Mouse (Mus musculus) stomach, embryonic 15.5 days (tissue): ENCODE data around the gene Eaf1. TPM values are rescaled to one million over a fixed set of nuclear protein-coding genes. Genes with fewer than 3 reads are reported as not detected.

Experiments
- ATAC-seq: fragments of 200-750 bp; cut with Nextera tagmentation; 2 replicates; pipeline ENCODE4 v1.8.0; 2017; ENCODE audit warnings: low read depth, moderate number of reproducible peaks, moderate TSS enrichment; ENCODE audit not compliant: insufficient read depth, low FRiP score
- H3K27ac ChIP-seq: fragments of 300-500 bp; sonication (generic); 2 replicates; pipeline ENCODE4 v1.5.1; 2015; ENCODE audit warnings: mild to moderate bottlenecking, inconsistent platforms
- H3K27me3 ChIP-seq: fragments of 300-500 bp; sonication (generic); replicated peaks from 2 replicates; pipeline ENCODE4 v1.6.1; 2015; ENCODE audit warnings: inconsistent platforms
- H3K36me3 ChIP-seq: fragments of 300-500 bp; sonication (generic); 2 replicates; pipeline ENCODE4 v1.6.1; 2015; ENCODE audit warnings: inconsistent platforms
- H3K4me1 ChIP-seq: fragments of 300-500 bp; sonication (generic); 2 replicates; pipeline ENCODE4 v1.6.1; 2015; ENCODE audit warnings: inconsistent platforms
- H3K4me2 ChIP-seq: fragments of 300-500 bp; sonication (generic); 2 replicates; pipeline ENCODE4 v1.6.1; 2015; ENCODE audit warnings: mild to moderate bottlenecking, inconsistent platforms
- H3K4me3 ChIP-seq: fragments of 300-500 bp; sonication (generic); replicated peaks from 2 replicates; pipeline ENCODE4 v1.5.1; 2015; ENCODE audit warnings: inconsistent platforms
- H3K9ac ChIP-seq: fragments of 300-500 bp; sonication (generic); 2 replicates; pipeline ENCODE4 v1.6.1; 2015; ENCODE audit warnings: inconsistent platforms
- H3K9me3 ChIP-seq: fragments of 300-500 bp; sonication (generic); 2 replicates; pipeline ENCODE4 v1.6.1; 2016; ENCODE audit warnings: inconsistent platforms
- WGBS: fragments of 180-500 bp; shearing (Covaris S2); methylation state at CpG from one replicate; pipeline ENCODE4 v1.1.7; 2015; 5-methylcytosine and 5-hydroxymethylcytosine counted together
- polyA plus RNA-seq: library from polyadenylated mRNA; unstranded; fragments of >200 nt; fragmentation: Nextera tagmentation; extraction: Ambion mirVana; gene quantifications from 2 replicates; pipeline ENCODE4 v1.2.1, GENCODE M21; 2015

Gene Eaf1
- polyA plus RNA-seq, 1 experiment from 2014 or later, result 22.4 TPM

GRCm38 (mm10) chr14:31556526-31557260, 62.5 kb downstream of the Eaf1 start:
- no peak overlapping the region for H3K9ac ChIP-seq
- H3K27me3 ChIP-seq, result no peaks in the 10 kb centered on the region
- ATAC-seq, result no peak
- no peak overlapping the region for H3K4me2 ChIP-seq
- H3K4me1 ChIP-seq, result peaks cover 4% of the 10 kb centered on the region; the same call in 1 of the 2 replicates
- H3K36me3 ChIP-seq, result no peaks in the 10 kb centered on the region
- no peak overlapping the region for H3K4me3 ChIP-seq
- no peak overlapping the region for H3K27ac ChIP-seq
- 86% methylated on average over 9 of the region's 9 CpGs for WGBS
- H3K9me3 ChIP-seq, result no peaks in the 10 kb centered on the region

GRCm38 (mm10) chr14:31557273-31557672, 63.1 kb downstream of the Eaf1 start:
- H3K9me3 ChIP-seq, result no peaks in the 10 kb centered on the region
- no peak overlapping the region for H3K4me3 ChIP-seq
- no peaks in the 10 kb centered on the region for H3K36me3 ChIP-seq
- H3K4me2 ChIP-seq, result no peak overlapping the region
- H3K27ac ChIP-seq, result no peak overlapping the region
- H3K27me3 ChIP-seq, result no peaks in the 10 kb centered on the region
- peaks cover 4% of the 10 kb centered on the region; the same call in 1 of the 2 replicates for H3K4me1 ChIP-seq
- no peak overlapping the region for H3K9ac ChIP-seq
- no peak for ATAC-seq
- 88% methylated on average over 8 of the region's 8 CpGs for WGBS

GRCm38 (mm10) chr14:31557784-31558183, 63.6 kb downstream of the Eaf1 start:
- no peak overlapping the region for H3K9ac ChIP-seq
- no peak for ATAC-seq
- H3K9me3 ChIP-seq, result no peaks in the 10 kb centered on the region
- H3K36me3 ChIP-seq, result no peaks in the 10 kb centered on the region
- 70% methylated on average over 9 of the region's 9 CpGs for WGBS
- no peak overlapping the region for H3K27ac ChIP-seq
- peaks cover 4% of the 10 kb centered on the region; the same call in 1 of the 2 replicates for H3K4me1 ChIP-seq
- no peaks in the 10 kb centered on the region for H3K27me3 ChIP-seq
- H3K4me2 ChIP-seq, result no peak overlapping the region
- no peak overlapping the region for H3K4me3 ChIP-seq

- Histone ChIP-seq H3K4me3 (no peak overlapping the region), H3K36me3 (no peaks in the 10 kb centered on the region), H3K27me3 (no peaks in the 10 kb centered on the region), H3K27ac (no peak overlapping the region), H3K4me2 (no peak overlapping the region), H3K4me1 (peaks cover 4% of the 10 kb centered on the region; the same call in 1 of the 2 replicates), H3K9ac (no peak overlapping the region), H3K9me3 (no peaks in the 10 kb centered on the region)
- no peak for ATAC-seq
- WGBS, result 60% methylated on average over 5 of the region's 5 CpGs
Measured at GRCm38 (mm10) chr14:31559216-31559615, 65.0 kb downstream of the Eaf1 start.

Other genes starting within 250 kb of the Eaf1 start
- gene Phf7, start 243.1 kb upstream of the Eaf1 start, polyA plus RNA-seq, result 11.2 and 11.8 TPM in 2 replicates
- 59.7 and 67.7 TPM in 2 replicates for gene Bap1, start 242.9 kb upstream of the Eaf1 start, polyA plus RNA-seq
- 3.5 and 4.0 TPM in 2 replicates for gene Dnah1, start 170.5 kb upstream of the Eaf1 start, polyA plus RNA-seq
- gene Capn7, start 157.8 kb upstream of the Eaf1 start, polyA plus RNA-seq, result 37.8 and 41.8 TPM in 2 replicates
- gene Sh3bp5, start 58.3 kb upstream of the Eaf1 start, polyA plus RNA-seq, result 19.8 and 22.0 TPM in 2 replicates
- gene Mettl6, start 641 bp downstream of the Eaf1 start, polyA plus RNA-seq, result 56.6 and 56.7 TPM in 2 replicates
- 0.63 and 1.1 TPM in 2 replicates for gene Colq, start 96.9 kb downstream of the Eaf1 start, polyA plus RNA-seq
- gene Gm49387, start 146.5 kb downstream of the Eaf1 start, polyA plus RNA-seq, result not detected in 2 replicates
- gene Btd, start 146.6 kb downstream of the Eaf1 start, polyA plus RNA-seq, result 27.5 and 27.6 TPM in 2 replicates
- 13.0 and 13.8 TPM in 2 replicates for gene Hacl1, start 146.9 kb downstream of the Eaf1 start, polyA plus RNA-seq